In genomic region chr11:58929641-58930040, GRCm38 (mm10) we compare ENCODE assay signal across 27 mouse cellular contexts. TPM values are rescaled to one million over a fixed set of nuclear protein-coding genes. Genes with fewer than 3 reads are reported as not detected.
A peak's percentile ranks its signal among the peaks of the same experiment; 100 is the strongest.
DNase-seq lines count a peak whose midpoint lies in the region; ATAC-seq and TF ChIP-seq lines count a peak whose summit lies in the region.
"Had no signal": no experiment of that assay in that cellular context is flagged by ENCODE, and none has a peak within 500 bp of the region (broad histone marks: within the 10 kb centered on the region; RNA-seq: fewer than 3 reads in every experiment).

No protein-coding gene starts in this region.

- H3K9me3 ChIP-seq in kidney, embryonic 14.5 days (ENCODE audit: control insufficient read depth, low read length) = no peaks in the 10 kb centered on the region
- H3K9me3 ChIP-seq in kidney, postnatal 0 days (replicated peaks; ENCODE audit: low read length) = no peaks in the 10 kb centered on the region
- no peaks in the 10 kb centered on the region for H3K9me3 ChIP-seq in liver, embryonic 13.5 days (replicated peaks)
- H3K9me3 ChIP-seq: embryonic facial prominence, embryonic 12.5 days; heart, embryonic 12.5 days; hindbrain, embryonic 13.5 days; lung, embryonic 15.5 days had no signal

- no peaks in the 10 kb centered on the region for H3K4me1 ChIP-seq in kidney, embryonic 14.5 days (ENCODE audit: control insufficient read depth, insufficient read depth, low read length)
- 0 out of 2 replicates have a peak, but pooled peaks cover 6% of the 10 kb centered on the region for H3K4me1 ChIP-seq in kidney, postnatal 0 days (replicated peaks; ENCODE audit: insufficient read depth, low read length)
- H3K4me1 ChIP-seq in liver, embryonic 13.5 days (replicated peaks) = peaks cover 61% of the 10 kb centered on the region

- H3K9ac ChIP-seq in kidney, embryonic 14.5 days (ENCODE audit: low read depth, low read length) = no peak overlapping the region
- H3K9ac ChIP-seq in kidney, postnatal 0 days (ENCODE audit: low read depth, low read length) = no peak overlapping the region
- H3K9ac ChIP-seq in liver, embryonic 13.5 days = peak overlapping the region; percentile 43
- H3K9ac ChIP-seq: embryonic facial prominence, embryonic 12.5 days; heart, embryonic 12.5 days; hindbrain, embryonic 13.5 days; lung, embryonic 15.5 days had no signal

- no peak overlapping the region for H3K4me3 ChIP-seq in kidney, embryonic 14.5 days (ENCODE audit: low read length)
- H3K4me3 ChIP-seq in kidney, postnatal 0 days (replicated peaks; ENCODE audit: low read depth, low read length) = no peak overlapping the region
- no peak overlapping the region for H3K4me3 ChIP-seq in liver, embryonic 13.5 days (replicated peaks)
- H3K4me3 ChIP-seq: embryonic facial prominence, embryonic 12.5 days; erythroblast, embryonic 14.5 days; heart, embryonic 12.5 days; hindbrain, embryonic 13.5 days; lung, embryonic 15.5 days had no signal

- H3K27me3 ChIP-seq in kidney, embryonic 14.5 days (ENCODE audit: control insufficient read depth, insufficient read depth, low read length) = no peaks in the 10 kb centered on the region
- no peaks in the 10 kb centered on the region for H3K27me3 ChIP-seq in kidney, postnatal 0 days (ENCODE audit: insufficient read depth, low read length)
- no peaks in the 10 kb centered on the region for H3K27me3 ChIP-seq in liver, embryonic 13.5 days
- H3K27me3 ChIP-seq: embryonic facial prominence, embryonic 12.5 days; heart, embryonic 12.5 days; hindbrain, embryonic 13.5 days; lung, embryonic 15.5 days had no signal

- H3K27ac ChIP-seq in kidney, embryonic 14.5 days (ENCODE audit: low read depth, low read length) = no peak overlapping the region
- 0 out of 2 replicates have a peak overlapping the region, but pooled peaks have one; percentile 6 for H3K27ac ChIP-seq in kidney, postnatal 0 days
- peak overlapping the region; percentile 92 for H3K27ac ChIP-seq in liver, embryonic 13.5 days
- H3K27ac ChIP-seq: embryonic facial prominence, embryonic 12.5 days; hindbrain, embryonic 13.5 days; lung, embryonic 15.5 days; macrophage had no signal

- ATAC-seq in kidney, embryonic 14.5 days (ENCODE audit: low FRiP score, low TSS enrichment) = no peak
- ATAC-seq in kidney, postnatal 0 days (replicated peaks; ENCODE audit: low FRiP score, low read depth) = no peak
- ATAC-seq in liver, embryonic 13.5 days (ENCODE audit: low read depth) = no peak
- no peak for ATAC-seq in inflammation-experienced regulatory T-cells, adult 6 months
- ATAC-seq in megakaryocyte-erythroid progenitor cell, adult 5-6 weeks (replicated peaks; ENCODE audit: low FRiP score, low TSS enrichment, poor library complexity, severe bottlenecking) = no peak
- ATAC-seq: forebrain, embryonic 14.5 days; intestine, postnatal 0 days had no signal

- peaks cover 36% of the 10 kb centered on the region for H3K36me3 ChIP-seq in kidney, embryonic 14.5 days (ENCODE audit: control insufficient read depth, insufficient read depth, low read length)
- peaks cover 24% of the 10 kb centered on the region for H3K36me3 ChIP-seq in kidney, postnatal 0 days (ENCODE audit: insufficient read depth, low read length)
- H3K36me3 ChIP-seq in liver, embryonic 13.5 days = peaks cover 39% of the 10 kb centered on the region

- WGBS in kidney, embryonic 14.5 days = 33% methylated on average over 3 of the region's 3 CpGs
- WGBS in kidney, postnatal 0 days = 31% methylated on average over 3 of the region's 3 CpGs
- WGBS in liver, embryonic 13.5 days (ENCODE audit: insufficient replicate concordance) = 44% methylated on average over 3 of the region's 3 CpGs

- DNase-seq in kidney, adult 11 months = peak; percentile 59
- DNase-seq in Muller cell, postnatal 12 days (ENCODE audit: inconsistent ontology term) = peak; percentile 52
- no peak for DNase-seq in kidney, postnatal 0 days (ENCODE audit: low spot score)
- no peak for DNase-seq in liver, embryonic 13.5 days
- no peak for DNase-seq in c-Kit-positive CD71-positive TER-119-positive erythroid progenitor cells, embryonic 14.5 days (ENCODE audit: low spot score)
- DNase-seq: adrenal gland, adult 2 months; cerebellum, postnatal 10 days; gastrocnemius, postnatal 36 days; layer of hippocampus, adult 9-11 months; right cerebral cortex, adult 18-20 months; thymus, postnatal 14 days had no signal

- no peak for TF ChIP-seq CTCF in kidney, postnatal 0 days (IDR thresholded peaks at IDR 0.05; ENCODE audit: low read depth)

- no peak overlapping the region for H3K4me2 ChIP-seq in kidney, embryonic 14.5 days (replicated peaks; ENCODE audit: low read depth, low read length)
- no peak overlapping the region for H3K4me2 ChIP-seq in kidney, postnatal 0 days (ENCODE audit: low read length)
- peak overlapping the region; percentile 21 for H3K4me2 ChIP-seq in liver, embryonic 13.5 days
- H3K4me2 ChIP-seq: embryonic facial prominence, embryonic 12.5 days; heart, embryonic 12.5 days; hindbrain, embryonic 13.5 days; lung, embryonic 15.5 days; midbrain, embryonic 11.5 days had no signal

RNA-seq across cellular contexts. Expression of gene Rnf187, which starts 9.1 kb away (rescaled TPM):
- 229 and 304 TPM in 2 replicates for polyA plus RNA-seq in kidney, embryonic 14.5 days (2014; fragmentation: Nextera tagmentation; extraction: Ambion mirVana)
- 238 and 249 TPM in 2 replicates for polyA plus RNA-seq in kidney, postnatal 0 days (2015; fragmentation: Nextera tagmentation; extraction: Ambion mirVana)
- polyA plus RNA-seq in liver, embryonic 13.5 days (2015; fragmentation: Nextera tagmentation; extraction: Ambion mirVana) = 125 and 130 TPM in 2 replicates
- 10 to 100 TPM; 12.8 to 24.5 (median 15.7) TPM for polyA plus RNA-seq in inflammation-experienced regulatory T-cells, adult 6 months (2017; shearing (Covaris generic))
- total RNA-seq in megakaryocyte-erythroid progenitor cell, adult 5-6 weeks (2014; fragmentation: Nextera tagmentation) = 115 and 146 TPM in 2 replicates
- 101 and 108 TPM in 2 replicates for total RNA-seq in megakaryocyte-erythroid progenitor cell, adult 5-6 weeks (2017)

RNA-seq across cellular contexts. Expression of gene Btnl10, which starts 11.9 kb away (rescaled TPM):
- 0.09 TPM in 1 of 2 replicates, not detected in the other for polyA plus RNA-seq in kidney, embryonic 14.5 days (2014; fragmentation: Nextera tagmentation; extraction: Ambion mirVana)
- polyA plus RNA-seq in kidney, postnatal 0 days (2015; fragmentation: Nextera tagmentation; extraction: Ambion mirVana) = 0.16 TPM in 1 of 2 replicates, not detected in the other
- polyA plus RNA-seq in liver, embryonic 13.5 days (2015; fragmentation: Nextera tagmentation; extraction: Ambion mirVana) = 11.2 and 12.5 TPM in 2 replicates
- not detected for polyA plus RNA-seq in inflammation-experienced regulatory T-cells, adult 6 months (2017; shearing (Covaris generic))
- total RNA-seq in megakaryocyte-erythroid progenitor cell, adult 5-6 weeks (2014; fragmentation: Nextera tagmentation) = 34.1 and 34.2 TPM in 2 replicates
- 11.5 and 18.8 TPM in 2 replicates for total RNA-seq in megakaryocyte-erythroid progenitor cell, adult 5-6 weeks (2017)
- total RNA-seq: gastrocnemius, postnatal 36 days; heart, postnatal 25 days; left cerebral cortex, adult 8-10 months had no signal
- polyA plus RNA-seq: adrenal gland, adult 2 months; embryonic facial prominence, embryonic 12.5 days; forebrain, embryonic 14.5 days; hindbrain, embryonic 13.5 days; intestine, postnatal 0 days; limb, embryonic 11.5 days; lung, embryonic 15.5 days; macrophage; midbrain, embryonic 11.5 days; neural tube, embryonic 11.5 days had no signal

RNA-seq across cellular contexts. Expression of gene Hist3h2ba, which starts 19.1 kb away (rescaled TPM):
- 29.9 and 146 TPM in 2 replicates for polyA plus RNA-seq in kidney, embryonic 14.5 days (2014; fragmentation: Nextera tagmentation; extraction: Ambion mirVana)
- polyA plus RNA-seq in kidney, postnatal 0 days (2015; fragmentation: Nextera tagmentation; extraction: Ambion mirVana) = 43.9 and 45.8 TPM in 2 replicates
- 5.5 and 6.3 TPM in 2 replicates for polyA plus RNA-seq in liver, embryonic 13.5 days (2015; fragmentation: Nextera tagmentation; extraction: Ambion mirVana)
- 1 to 10 TPM; 2.9 to 5.2 (median 4.3) TPM for polyA plus RNA-seq in inflammation-experienced regulatory T-cells, adult 6 months (2017; shearing (Covaris generic))
- total RNA-seq in megakaryocyte-erythroid progenitor cell, adult 5-6 weeks (2014; fragmentation: Nextera tagmentation) = 21.1 and 27.6 TPM in 2 replicates
- total RNA-seq in megakaryocyte-erythroid progenitor cell, adult 5-6 weeks (2017) = 6.3 and 6.5 TPM in 2 replicates
- polyA plus RNA-seq: macrophage had no signal

RNA-seq across cellular contexts. Expression of gene Hist3h2a, which starts 24.8 kb away (rescaled TPM):
- 31.8 and 32.7 TPM in 2 replicates for polyA plus RNA-seq in kidney, embryonic 14.5 days (2014; fragmentation: Nextera tagmentation; extraction: Ambion mirVana)
- 40.9 and 41.2 TPM in 2 replicates for polyA plus RNA-seq in kidney, postnatal 0 days (2015; fragmentation: Nextera tagmentation; extraction: Ambion mirVana)
- polyA plus RNA-seq in liver, embryonic 13.5 days (2015; fragmentation: Nextera tagmentation; extraction: Ambion mirVana) = 12.3 and 13.7 TPM in 2 replicates
- 1 to 10 TPM; 3.1 to 5.0 (median 4.2) TPM for polyA plus RNA-seq in inflammation-experienced regulatory T-cells, adult 6 months (2017; shearing (Covaris generic))
- total RNA-seq in megakaryocyte-erythroid progenitor cell, adult 5-6 weeks (2014; fragmentation: Nextera tagmentation) = 29.7 and 39.9 TPM in 2 replicates
- 238 and 296 TPM in 2 replicates for total RNA-seq in megakaryocyte-erythroid progenitor cell, adult 5-6 weeks (2017)

RNA-seq across cellular contexts. Expression of gene Trim17, which starts 24.8 kb away (rescaled TPM):
- 0.63 and 0.65 TPM in 2 replicates for polyA plus RNA-seq in kidney, embryonic 14.5 days (2014; fragmentation: Nextera tagmentation; extraction: Ambion mirVana)
- polyA plus RNA-seq in kidney, postnatal 0 days (2015; fragmentation: Nextera tagmentation; extraction: Ambion mirVana) = 0.32 and 0.37 TPM in 2 replicates
- polyA plus RNA-seq in liver, embryonic 13.5 days (2015; fragmentation: Nextera tagmentation; extraction: Ambion mirVana) = 0.06 and 0.18 TPM in 2 replicates
- under 1 TPM in 2 of 3 experiments, not detected in 1; 0.14 to 0.40 TPM for polyA plus RNA-seq in inflammation-experienced regulatory T-cells, adult 6 months (2017; shearing (Covaris generic))
- not detected in 2 replicates for total RNA-seq in megakaryocyte-erythroid progenitor cell, adult 5-6 weeks (2014; fragmentation: Nextera tagmentation)
- not detected in 2 replicates for total RNA-seq in megakaryocyte-erythroid progenitor cell, adult 5-6 weeks (2017)

Comparison
In these comparisons a context has a peak if more than half of its experiments do, and no peak if none do; other contexts are left out.
1. DNase-seq: peak in kidney, adult 11 months (single experiment) and Muller cell, postnatal 12 days (single experiment); none in kidney, postnatal 0 days (single experiment), liver, embryonic 13.5 days (single experiment) and c-Kit-positive CD71-positive TER-119-positive erythroid progenitor cells, embryonic 14.5 days (single experiment).
2. RNA of gene Btnl10, which starts 11.9 kb away (polyA plus RNA-seq): 11.2 to 12.5 TPM in liver, embryonic 13.5 days; 0.16 TPM in kidney, postnatal 0 days, 0.09 TPM in kidney, embryonic 14.5 days and not detected in inflammation-experienced regulatory T-cells, adult 6 months; every median in the first group is over 10 times any median in the second.